Mouse (Mus musculus) kidney, adult 2 months (tissue): Measurements from ENCODE around the gene Shisa9. TPM values are rescaled to one million over a fixed set of nuclear protein-coding genes. Genes with fewer than 3 reads are reported as not detected.

Experiments used
- DNase-seq: peaks from one replicate; pipeline ENCODE4 v3.0.0; 2021
- H3K27ac ChIP-seq: fragments of 200-500 bp; 2 replicates; pipeline ENCODE4 v1.5.1; 2012; ENCODE audit warnings: low read depth, low read length, control low read depth, inconsistent platforms; ENCODE audit not compliant: insufficient read depth
- H3K27me3 ChIP-seq: fragments of 200-500 bp; replicated peaks from 2 replicates; pipeline ENCODE4 v1.6.1; 2012; ENCODE audit warnings: mild to moderate bottlenecking, moderate library complexity, low read length, inconsistent platforms; ENCODE audit not compliant: control insufficient read depth, insufficient read depth
- H3K36me3 ChIP-seq: fragments of 200-500 bp; 2 replicates; pipeline ENCODE4 v1.6.1; 2012; ENCODE audit warnings: mild to moderate bottlenecking, moderate library complexity, low read length, inconsistent platforms; ENCODE audit not compliant: control insufficient read depth, insufficient read depth
- H3K4me1 ChIP-seq: fragments of 200-500 bp; 2 replicates; pipeline ENCODE4 v1.6.1; 2011; ENCODE audit warnings: low read length; ENCODE audit not compliant: control insufficient read depth, insufficient read depth
- H3K4me3 ChIP-seq: fragments of 200-500 bp; 2 replicates; pipeline ENCODE4 v1.5.1; 2011; ENCODE audit warnings: mild to moderate bottlenecking, low read depth, low read length, control low read depth; ENCODE audit not compliant: insufficient read depth
- CTCF ChIP-seq: fragments of 200-500 bp; conservative IDR thresholded peaks from 2 replicates; pipeline ENCODE4 v1.5.1; 2011; ENCODE audit warnings: low read depth, mild to moderate bottlenecking, control low read depth, low read length, moderate library complexity, mixed read lengths; ENCODE audit not compliant: insufficient read depth, insufficient read length
- POLR2A ChIP-seq: fragments of 200-500 bp; IDR thresholded peaks from one replicate; pipeline ENCODE4 v1.6.1; 2011; ENCODE audit warnings: low read depth, low read length, control low read depth
- WGBS: fragments of 180-500 bp; shearing (Covaris S2); methylation state at CpG from one replicate; pipeline ENCODE4 v1.1.7; 2018; 5-methylcytosine and 5-hydroxymethylcytosine counted together
- polyA plus RNA-seq: library from polyadenylated mRNA; depleted of rRNA; stranded (reverse); fragments of >200 nt; gene quantifications from 2 replicates; pipeline ENCODE4 v1.2.3, GENCODE M21; 2012

Shisa9 gene
- polyA plus RNA-seq, 1 experiment: 0.20 TPM

DNA sequence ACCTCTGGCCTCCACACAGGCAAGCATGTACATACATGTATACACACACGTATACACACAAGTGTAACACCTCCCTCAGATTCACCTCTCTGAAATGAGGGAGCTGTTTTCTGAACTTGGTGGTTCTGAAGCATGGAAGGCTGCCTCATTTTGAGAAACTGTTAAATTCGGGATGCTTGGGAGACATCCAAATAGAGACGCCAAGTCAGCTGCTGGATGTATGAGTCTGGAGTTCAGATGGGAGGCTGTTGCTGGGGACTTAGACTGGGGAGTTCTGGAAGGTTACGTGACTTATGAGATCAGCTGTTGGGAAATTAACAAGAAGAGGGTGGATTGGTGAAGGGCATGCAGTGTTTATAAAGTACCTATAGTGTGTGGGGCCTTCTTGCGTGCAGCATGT is 88.7 kb downstream of the Shisa9 start:
- TF ChIP-seq POLR2A: no peak
- no peak for TF ChIP-seq CTCF
- H3K4me1 ChIP-seq: no peaks in the 10 kb centered on the region
- no peaks in the 10 kb centered on the region for H3K27me3 ChIP-seq
- H3K27ac ChIP-seq: no peak overlapping the region
- no peak for DNase-seq
- WGBS: 63% methylated on average over 5 of the region's 5 CpGs
- H3K36me3 ChIP-seq: no peaks in the 10 kb centered on the region
- no peak overlapping the region for H3K4me3 ChIP-seq

DNA sequence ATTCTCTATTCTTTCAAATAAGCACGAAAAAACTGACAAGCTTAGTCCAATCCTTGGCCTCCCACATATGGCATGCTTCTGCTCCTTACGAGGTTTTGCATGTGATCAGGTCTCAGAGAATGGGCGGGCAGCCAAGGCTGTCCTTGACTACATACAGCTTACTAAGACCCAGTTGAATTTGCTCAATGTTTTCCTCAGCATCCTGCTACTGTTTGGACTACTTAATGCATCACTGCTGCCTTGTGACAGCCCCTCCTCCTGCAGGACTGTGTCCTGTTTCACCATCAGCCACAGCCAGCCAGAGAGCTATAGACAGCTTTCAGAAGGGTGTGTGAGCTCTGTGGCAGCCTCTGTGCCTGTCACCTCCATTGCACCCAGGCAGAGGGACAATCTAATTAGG is 92.4 kb downstream of the Shisa9 start:
- H3K4me1 ChIP-seq: no peaks in the 10 kb centered on the region
- H3K36me3 ChIP-seq: no peaks in the 10 kb centered on the region
- H3K27ac ChIP-seq: no peak overlapping the region
- H3K4me3 ChIP-seq: no peak overlapping the region
- DNase-seq: peak; percentile 1
- 40% methylated on average over 3 of the region's 3 CpGs for WGBS
- TF ChIP-seq CTCF: no peak
- no peak for TF ChIP-seq POLR2A
- no peaks in the 10 kb centered on the region for H3K27me3 ChIP-seq

DNA sequence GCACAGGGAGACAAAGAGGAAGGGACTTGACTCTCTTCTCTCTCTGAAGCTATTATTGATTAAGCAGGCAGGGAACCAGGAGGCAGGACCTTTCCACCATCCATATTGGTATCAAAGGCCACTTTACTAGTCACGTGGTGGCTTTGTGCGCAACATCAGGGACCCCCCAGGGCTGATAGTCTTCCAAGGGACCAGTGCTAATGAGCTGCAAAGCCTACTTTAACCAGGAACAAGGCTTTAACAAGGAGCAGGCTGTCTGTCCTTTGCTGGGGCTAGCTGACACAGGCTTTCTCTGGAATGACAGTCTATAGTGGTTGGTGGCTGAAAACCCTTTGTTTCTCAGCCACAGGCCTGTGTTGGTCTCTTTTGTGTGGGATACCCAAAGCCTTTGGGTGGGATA is 92.8 kb downstream of the Shisa9 start:
- WGBS: 60% methylated on average over 2 of the region's 2 CpGs
- Histone ChIP-seq H3K27ac (no peak overlapping the region), H3K4me3 (no peak overlapping the region), H3K4me1 (no peaks in the 10 kb centered on the region), H3K27me3 (no peaks in the 10 kb centered on the region), H3K36me3 (no peaks in the 10 kb centered on the region)
- TF ChIP-seq POLR2A: no peak
- no peak for TF ChIP-seq CTCF
- no peak for DNase-seq

DNA sequence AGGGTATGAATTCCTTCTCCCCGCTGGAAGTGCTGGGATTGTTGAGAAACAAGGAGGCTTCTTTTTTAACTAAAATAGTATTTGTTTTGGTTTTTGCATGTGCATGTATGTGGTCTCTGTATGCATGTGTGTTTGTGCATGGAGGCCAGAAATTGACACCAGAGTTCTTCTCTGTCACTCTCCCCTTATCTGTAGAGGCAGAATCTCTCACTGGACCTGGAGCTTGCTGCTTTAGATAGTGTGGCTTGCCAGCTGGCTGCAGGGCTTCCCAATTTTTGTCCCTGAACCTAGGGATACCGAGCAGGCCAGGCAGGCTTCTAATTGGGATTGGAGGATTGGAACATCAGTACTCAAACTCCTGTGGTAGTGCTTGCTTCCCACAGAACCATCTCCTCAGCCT is 99.2 kb downstream of the Shisa9 start:
- 82% methylated on average over 2 of the region's 2 CpGs for WGBS

DNA sequence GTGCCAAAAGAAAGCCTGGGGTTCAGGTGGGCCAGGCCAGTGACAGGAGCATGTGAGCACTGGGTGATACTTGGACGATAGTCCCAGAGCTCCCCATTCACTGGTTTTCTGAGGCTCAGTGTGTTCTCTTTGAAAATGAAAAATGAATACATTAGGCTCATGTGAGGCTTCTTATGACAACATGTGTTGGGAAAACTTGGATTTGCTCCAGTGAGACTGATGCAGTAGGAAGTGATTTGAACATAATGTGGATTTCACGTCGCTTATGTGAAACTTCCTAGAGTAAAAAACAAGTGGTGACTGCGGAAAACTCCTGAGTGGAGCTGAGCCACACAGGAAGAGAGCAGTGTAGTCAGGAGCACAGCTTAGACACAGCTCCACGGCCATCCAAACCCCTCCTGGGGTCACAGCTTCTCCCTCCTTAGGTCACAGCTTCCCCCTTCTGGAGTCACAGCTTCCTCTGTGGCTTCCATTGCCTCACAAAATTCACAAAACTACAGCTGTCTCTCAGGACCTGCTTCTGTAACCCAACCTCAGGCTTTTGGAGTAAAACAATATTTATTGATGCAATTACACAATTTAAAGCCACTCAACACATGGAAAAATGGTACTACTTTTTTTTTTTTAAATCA is 106.8 kb downstream of the Shisa9 start:
- 57% methylated on average over 5 of the region's 5 CpGs for WGBS
- no peaks in the 10 kb centered on the region for H3K36me3 ChIP-seq
- no peak for DNase-seq
- no peak overlapping the region for H3K4me3 ChIP-seq
- H3K4me1 ChIP-seq: no peaks in the 10 kb centered on the region
- TF ChIP-seq POLR2A (no peak), CTCF (no peak)
- no peaks in the 10 kb centered on the region for H3K27me3 ChIP-seq
- H3K27ac ChIP-seq: no peak overlapping the region

More for the DNA sequence above, 99.2 kb downstream of the Shisa9 start:
- H3K27me3 ChIP-seq: no peaks in the 10 kb centered on the region
- no peak overlapping the region for H3K27ac ChIP-seq
- DNase-seq: no peak
- TF ChIP-seq CTCF: no peak
- no peak for TF ChIP-seq POLR2A
- H3K36me3 ChIP-seq: no peaks in the 10 kb centered on the region
- H3K4me1 ChIP-seq: no peaks in the 10 kb centered on the region
- H3K4me3 ChIP-seq: no peak overlapping the region

DNA sequence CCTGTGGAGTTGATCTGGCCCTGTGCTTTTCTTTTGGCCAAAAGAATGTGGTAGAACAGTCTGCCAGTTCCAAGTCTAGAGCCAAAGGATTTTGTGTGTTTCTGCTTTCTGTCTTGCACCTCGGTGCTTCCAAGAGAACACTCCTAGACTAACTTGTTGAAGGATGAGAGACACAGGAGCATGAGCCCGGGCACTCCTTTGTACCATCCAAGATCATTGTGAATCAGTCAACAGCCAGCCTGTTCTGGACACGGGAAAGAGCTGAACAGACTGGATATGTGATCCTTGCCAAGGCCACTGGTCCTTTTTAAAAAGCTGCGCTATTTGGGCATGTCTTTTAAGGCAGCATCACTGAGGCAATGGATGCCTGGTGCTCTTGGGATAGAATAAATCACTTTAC is 109.3 kb downstream of the Shisa9 start:
- Histone ChIP-seq H3K4me3 (no peak overlapping the region), H3K36me3 (no peaks in the 10 kb centered on the region), H3K27me3 (no peaks in the 10 kb centered on the region), H3K4me1 (no peaks in the 10 kb centered on the region), H3K27ac (no peak overlapping the region)
- no peak for TF ChIP-seq POLR2A
- TF ChIP-seq CTCF: no peak
- WGBS: 87% methylated on average over 4 of the region's 4 CpGs
- DNase-seq: no peak

DNA sequence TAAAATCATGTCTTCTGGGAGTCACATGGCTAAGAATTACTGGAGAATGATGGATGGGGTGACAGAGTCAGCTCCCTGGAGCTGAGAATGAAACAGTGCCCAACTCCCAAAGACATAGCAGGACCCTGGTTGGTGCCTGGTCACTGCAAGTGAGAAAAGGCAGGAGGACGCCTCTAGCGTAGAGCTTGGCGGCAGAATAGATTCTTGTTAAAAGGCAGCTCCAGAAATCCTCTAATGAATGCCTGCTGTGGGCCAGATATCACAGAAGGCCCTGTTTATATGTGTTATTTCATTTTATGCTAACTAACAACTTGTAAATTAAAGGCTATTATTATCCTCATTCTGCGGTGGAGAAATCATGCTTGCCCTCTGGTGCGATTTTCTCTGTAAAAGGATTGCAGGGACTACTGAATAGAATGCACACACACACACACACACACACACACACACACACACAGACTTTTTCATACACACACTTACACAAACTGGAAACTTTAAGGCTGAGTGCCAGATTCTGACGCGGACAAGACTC is 110.9 kb downstream of the Shisa9 start:
- Histone ChIP-seq H3K27me3 (no peaks in the 10 kb centered on the region), H3K36me3 (no peaks in the 10 kb centered on the region), H3K4me3 (no peak overlapping the region), H3K27ac (no peak overlapping the region), H3K4me1 (no peaks in the 10 kb centered on the region)
- DNase-seq: no peak
- WGBS: 72% methylated on average over 7 of the region's 7 CpGs
- TF ChIP-seq POLR2A (no peak), CTCF (no peak)

DNA sequence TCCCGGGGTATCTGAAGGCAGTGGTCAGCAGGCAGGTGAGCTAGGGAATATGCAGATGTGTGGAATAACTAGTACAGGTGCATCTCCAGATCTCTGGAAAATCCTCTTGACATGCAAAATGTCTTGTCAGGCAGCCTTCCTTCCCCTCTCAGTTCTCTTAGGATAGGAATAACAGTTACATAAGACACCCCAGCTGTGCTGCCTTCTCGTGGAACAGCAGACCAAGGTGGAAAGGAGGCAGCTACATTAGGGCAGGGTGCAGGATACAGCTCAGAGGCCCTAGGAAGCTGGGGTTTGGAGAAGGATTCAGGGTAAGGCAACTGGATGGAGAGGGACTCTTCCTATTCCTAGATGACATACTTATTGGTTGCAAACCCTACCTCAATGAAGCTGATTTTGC is 111.5 kb downstream of the Shisa9 start:
- no peaks in the 10 kb centered on the region for H3K27me3 ChIP-seq
- WGBS: 38% methylated on average over 2 of the region's 2 CpGs
- H3K27ac ChIP-seq: no peak overlapping the region
- H3K4me3 ChIP-seq: no peak overlapping the region
- TF ChIP-seq POLR2A: no peak
- TF ChIP-seq CTCF: no peak
- H3K4me1 ChIP-seq: no peaks in the 10 kb centered on the region
- H3K36me3 ChIP-seq: no peaks in the 10 kb centered on the region
- no peak for DNase-seq
